Mouse (Mus musculus): Measurements from ENCODE around the gene Gsto1. TPM values are rescaled to one million over a fixed set of nuclear protein-coding genes. Genes with fewer than 3 reads are reported as not detected.

The Gsto1 gene
- total RNA-seq, 4 experiments from 2014 or later = 63.2 to 81.2 (median 73.3) TPM

GRCm38 (mm10) chr19:47890489-47891130, 35.8 kb downstream of the Gsto1 start:
- DNase-seq = no peak

DNA sequence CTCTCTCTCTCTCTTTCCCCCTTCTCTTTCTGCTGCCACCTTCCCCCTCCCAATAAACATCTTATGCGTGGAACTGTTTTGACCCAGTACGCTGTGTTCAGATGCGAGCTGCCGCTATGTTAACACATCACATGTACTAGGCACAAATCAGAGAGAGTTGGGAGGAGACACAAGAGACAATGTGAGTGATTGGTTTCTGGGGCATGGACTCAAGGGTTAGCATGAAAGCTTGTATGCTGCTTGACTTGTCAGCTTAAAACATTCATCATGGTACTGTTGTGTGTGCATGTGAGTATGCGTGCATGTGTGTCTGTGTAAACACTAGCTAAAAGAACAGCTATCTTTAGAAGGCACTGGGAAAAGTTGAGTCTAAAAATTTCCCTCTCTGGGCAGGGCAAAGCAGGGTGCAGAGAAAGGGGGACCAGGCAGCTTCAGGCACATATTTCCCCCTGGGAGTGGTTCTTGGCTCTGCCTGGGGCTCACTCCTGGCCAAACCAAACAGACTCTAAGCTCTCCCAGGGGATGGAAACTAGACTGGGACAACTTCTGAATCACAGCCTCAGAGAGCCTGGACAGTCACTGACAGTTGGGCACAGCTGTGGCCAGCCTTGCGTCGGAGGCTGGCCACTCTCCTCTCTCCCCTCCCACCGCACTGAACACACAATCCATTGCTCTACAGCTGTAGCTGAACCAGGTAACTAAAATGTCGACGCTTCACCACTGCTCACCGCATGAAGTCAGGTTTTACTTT, 37.0 kb downstream of the Gsto1 start:
- DNase-seq = no peak

DNA sequence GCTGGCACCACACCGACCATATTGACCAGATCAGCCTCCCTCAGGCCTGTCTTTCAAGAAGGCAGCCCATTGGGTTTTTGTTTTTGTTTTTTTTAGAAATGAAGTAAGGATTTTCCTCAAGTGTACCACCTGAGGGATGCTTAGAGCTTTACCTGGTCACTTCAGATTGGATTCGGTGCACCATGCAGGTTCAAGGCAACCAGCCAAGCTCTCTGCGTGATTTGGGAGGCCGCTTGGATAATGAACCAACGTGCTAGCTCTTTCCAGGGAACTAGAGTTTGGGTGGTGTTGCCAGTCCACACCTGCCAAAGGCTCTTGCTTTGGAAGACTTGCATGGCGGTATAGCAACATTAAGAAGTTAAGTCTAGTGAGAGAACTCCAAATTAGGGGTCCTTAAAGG, 38.3 kb downstream of the Gsto1 start:
- no peak for DNase-seq

DNA sequence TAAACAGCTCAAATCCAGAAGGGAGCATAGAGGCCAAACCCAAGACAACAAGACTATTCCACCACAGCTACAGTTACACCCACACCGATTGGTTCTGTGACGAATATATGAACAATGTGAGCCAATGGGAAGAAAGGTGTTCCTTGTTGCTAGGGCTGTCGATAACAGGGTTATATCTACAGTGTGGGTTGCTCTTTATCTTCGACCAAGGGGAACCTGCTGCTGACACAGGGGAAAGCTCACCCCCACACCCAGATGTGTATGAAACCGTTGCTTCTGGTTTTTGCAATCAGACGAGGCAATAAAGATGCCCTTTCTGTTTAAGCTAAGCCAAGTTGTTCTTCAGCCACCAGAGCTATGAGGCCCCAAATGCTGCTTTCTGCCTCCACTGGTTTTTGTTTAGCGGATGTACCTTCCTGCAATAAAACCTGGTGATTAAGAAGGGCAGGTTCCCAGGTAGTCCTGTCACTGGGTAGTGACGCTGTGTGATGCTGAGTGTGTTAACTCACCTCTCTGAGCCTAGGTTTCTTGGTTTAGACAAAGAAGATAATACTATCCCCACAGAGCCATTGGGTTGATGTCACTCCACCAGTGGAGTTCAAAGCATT, 43.8 kb downstream of the Gsto1 start:
- no peak for DNase-seq

DNA sequence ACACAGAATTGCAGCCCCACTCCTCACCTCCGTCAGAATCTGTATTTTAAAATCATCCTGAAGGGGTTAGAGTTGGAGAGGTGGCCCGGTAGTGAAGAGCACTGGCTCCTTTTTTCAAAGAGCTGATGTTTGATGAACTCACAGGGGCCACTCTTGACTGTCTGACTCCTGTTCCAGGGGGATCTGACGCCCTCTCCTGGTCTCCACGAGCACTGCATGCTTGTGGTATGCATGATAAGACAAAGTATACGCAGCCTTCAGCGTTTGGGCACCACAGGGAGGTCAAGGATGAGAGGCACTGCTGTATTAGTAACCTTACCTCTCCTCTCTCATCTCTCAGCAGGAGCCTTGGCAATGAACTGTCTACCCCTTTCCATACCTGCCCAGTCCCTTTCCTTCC, 45.2 kb downstream of the Gsto1 start:
- DNase-seq = no peak

DNA sequence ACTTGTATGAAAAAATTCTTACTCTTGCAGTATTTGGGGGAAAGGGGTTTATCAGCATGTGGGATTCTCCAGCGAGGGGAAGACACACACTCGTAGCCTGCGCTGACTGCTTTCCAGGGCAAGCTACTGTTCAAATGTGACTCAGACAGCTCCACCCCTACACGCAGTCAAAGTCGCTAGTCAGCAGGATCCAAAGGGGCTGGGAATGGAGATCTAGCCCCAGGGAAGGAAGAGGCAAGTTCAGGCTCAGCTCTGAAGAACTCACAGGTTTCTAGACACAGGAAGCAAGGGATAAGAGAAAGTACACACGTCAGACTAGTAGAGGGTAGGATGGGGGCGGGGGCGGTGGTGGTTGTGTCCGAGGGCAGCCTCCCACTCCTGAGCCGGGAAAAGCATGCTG, 45.8 kb downstream of the Gsto1 start:
- no peak for DNase-seq

DNA sequence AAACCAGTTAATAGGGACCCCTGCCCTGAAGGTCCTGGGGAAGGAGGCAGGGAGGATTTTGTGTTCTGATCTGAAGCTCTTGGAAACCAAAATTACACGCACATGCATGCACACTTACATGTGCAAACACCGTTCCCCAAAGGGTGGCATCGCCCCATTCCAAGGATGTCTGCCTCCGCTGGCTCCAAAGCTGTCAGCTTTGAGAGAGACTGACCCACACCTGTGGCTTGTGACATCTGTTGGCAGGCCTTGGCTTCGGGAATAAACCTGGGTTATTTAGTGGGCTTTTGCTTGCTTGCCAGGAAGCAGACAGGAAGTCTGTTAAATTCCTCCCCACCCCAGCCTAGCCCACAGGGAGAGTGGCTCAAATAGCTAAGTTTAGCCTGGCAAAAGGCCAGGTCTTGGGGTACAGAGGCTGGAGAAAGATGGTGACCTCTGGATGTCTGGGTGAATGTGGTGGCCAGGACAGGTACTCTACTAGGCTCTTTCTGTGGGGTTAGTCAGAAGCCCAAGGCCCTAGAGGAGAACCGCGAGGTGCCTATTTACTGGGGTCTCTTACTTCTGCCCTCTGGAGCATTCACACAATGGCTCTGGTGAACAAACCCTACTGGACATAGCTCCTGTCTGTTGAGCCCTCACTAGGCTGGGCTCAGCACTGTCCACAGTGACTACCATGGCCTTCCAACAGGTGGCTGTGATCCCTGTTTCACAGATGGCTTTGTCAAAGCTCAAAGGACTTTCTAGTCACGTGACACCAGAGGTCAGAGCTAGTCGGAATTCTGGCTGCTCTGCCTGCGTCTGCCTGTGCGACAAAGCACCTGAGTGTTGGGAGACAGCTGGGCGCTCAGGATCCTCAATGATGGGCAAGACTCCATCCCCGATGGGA, 47.8 kb downstream of the Gsto1 start:
- peak; percentile 48 for DNase-seq

GRCm38 (mm10) chr19:47903679-47904078, 48.9 kb downstream of the Gsto1 start:
- no peak for DNase-seq

DNA sequence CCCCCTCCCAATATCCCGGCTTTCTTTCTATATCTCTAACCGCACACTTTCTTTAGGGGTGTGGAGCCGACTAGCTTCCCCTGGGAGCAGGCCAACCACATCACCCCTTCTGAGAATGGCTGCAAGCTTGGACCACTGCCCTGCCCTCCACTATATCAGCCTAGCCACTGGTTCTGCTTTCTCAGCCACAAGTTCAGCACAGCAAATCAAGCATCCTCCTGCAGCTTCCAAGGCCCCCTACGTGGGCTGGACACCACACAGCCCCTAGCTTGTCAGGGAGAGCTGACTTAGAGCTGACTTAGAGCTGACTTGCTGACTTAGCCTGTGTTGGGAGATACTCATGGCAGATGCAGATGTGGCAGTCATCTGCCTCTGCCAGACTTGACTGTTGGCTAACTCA, 50.3 kb downstream of the Gsto1 start:
- DNase-seq = no peak

GRCm38 (mm10) chr19:47905603-47906002, 50.8 kb downstream of the Gsto1 start:
- DNase-seq = no peak

DNA sequence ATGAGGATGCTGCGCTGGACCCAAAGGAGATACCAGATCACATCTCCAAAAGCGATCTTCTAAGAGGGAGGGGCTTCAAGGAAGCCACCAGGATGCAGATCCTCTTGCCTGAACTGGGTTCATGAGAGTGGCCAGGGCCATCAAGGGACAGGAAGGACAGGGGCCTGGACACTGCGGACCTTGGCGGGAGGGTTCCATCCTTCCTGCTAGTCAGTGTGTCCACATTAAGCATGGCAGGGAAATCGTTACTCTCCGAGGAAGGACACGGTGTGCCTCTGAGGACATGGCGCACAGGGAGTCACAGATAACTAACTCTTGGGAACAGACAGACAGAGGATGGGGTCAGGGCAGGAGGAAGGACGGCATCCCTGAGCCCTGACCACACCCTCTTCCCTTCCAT, 52.8 kb downstream of the Gsto1 start:
- DNase-seq = peak; percentile 61

DNA sequence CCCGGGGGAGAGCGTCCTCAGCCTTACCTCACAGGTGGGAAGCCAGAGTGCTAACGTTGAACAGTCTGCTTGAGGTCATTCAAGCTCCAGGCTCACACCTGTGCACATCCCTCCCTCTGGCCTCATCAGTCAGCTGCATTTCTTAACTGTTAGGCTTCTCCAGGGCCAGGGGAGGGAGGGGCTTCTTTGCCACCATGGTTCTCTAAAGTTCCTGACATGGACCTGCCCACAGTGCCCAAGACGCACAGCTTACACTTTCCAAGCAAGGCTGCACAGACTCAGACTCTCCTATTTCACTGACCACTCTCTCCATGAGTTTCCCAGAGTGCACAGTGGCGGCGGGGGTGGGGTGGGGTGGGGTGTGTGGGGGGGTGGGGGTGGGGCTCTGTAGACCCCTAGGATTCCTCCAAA, 54.2 kb downstream of the Gsto1 start:
- no peak for DNase-seq

- no peak for DNase-seq
These were observed 54.8 kb downstream of the Gsto1 start for GRCm38 (mm10) chr19:47909387-47910116.

- no peak for DNase-seq
These were observed 55.4 kb downstream of the Gsto1 start for GRCm38 (mm10) chr19:47910117-47910618.

DNA sequence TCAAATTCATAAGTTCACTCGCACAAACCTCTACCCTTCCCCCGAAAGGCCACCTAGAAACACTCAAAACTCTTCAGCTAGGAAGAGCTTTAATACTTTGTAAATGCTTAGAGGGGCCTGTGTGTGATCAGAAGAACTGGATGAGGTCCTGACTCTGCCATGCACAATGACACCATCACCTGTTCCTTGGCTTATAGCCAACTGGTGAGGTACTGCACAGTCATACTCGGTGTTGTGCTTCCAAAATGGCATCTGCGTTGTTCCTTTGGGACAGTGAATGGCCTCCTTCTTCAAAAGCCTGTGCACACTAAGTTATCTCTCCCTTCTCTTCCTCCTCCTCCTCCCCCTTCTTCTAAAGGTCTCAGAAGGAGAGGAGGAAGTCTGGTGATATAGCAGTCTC, 56.0 kb downstream of the Gsto1 start:
- no peak for DNase-seq

GRCm38 (mm10) chr19:47913344-47913743, 58.6 kb downstream of the Gsto1 start:
- DNase-seq = no peak

GRCm38 (mm10) chr19:47914191-47914590, 59.4 kb downstream of the Gsto1 start:
- DNase-seq = no peak

All from adrenal gland, adult 8-10 months (tissue).